Mouse (Mus musculus): ENCODE data around the gene Wapl.

Gene Wapl

DNA sequence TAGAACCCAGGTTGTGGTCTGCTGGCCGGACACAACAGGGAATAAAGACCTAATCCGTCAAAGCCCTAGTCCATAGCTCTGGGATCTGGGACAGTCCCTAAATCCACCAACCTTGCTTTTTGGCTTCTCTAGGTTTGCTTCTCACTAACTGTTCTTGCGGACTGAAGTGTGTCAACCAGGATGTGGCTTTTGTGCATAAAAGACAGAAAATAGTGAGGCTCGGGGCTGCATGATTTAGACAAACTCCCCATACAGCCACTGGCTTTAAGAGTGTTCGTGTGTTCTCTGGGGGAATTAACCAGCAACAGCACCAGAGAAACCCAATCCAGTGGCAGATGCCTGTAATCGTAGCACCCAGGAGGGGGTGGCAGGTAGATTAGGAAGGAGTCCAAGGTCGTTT is 98.4 kb downstream of the Wapl start:
- DNase-seq (ENCODE audit: low read depth, low spot score), result no peak

DNA sequence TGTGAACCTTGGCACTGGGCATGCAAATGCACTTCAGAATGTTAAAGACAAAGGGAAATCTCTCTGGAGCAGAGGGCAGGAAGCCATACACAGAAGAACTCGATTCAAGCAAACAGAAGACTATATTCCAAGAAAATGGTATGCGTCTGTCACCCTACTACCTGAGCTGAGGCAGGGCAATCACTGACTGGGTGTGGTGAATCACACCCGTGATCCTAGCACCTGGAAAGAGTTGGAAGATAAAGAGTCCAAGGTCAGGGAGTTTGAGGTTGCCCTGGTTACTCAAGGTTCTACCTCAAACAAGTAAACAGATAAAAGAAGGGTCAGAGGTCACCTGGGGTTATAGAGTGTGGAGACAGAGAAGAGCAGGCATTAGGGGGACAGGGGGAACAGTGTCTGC is 100.0 kb downstream of the Wapl start:
- DNase-seq (ENCODE audit: low read depth, low spot score), result no peak

DNA sequence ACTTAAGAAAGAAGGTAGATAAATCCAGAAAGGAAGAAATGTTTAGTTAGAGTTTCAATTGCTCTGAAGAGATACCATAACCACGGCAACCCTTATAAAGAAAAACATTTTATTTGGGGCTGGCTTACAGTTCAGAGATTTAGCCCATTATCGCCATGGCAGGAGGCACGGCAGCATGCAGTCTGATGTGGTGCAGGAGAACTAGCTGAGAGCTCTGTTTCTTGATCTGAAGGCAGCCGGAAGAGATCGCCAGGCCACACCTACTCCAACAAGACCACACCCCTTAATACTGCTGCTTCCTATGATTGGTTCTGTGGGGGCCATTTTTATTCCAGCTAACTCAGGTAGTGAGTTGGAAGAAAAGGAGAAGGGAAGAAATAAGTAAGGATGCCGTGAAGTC is 100.5 kb downstream of the Wapl start:
- DNase-seq (ENCODE audit: low read depth, low spot score), result no peak

DNA sequence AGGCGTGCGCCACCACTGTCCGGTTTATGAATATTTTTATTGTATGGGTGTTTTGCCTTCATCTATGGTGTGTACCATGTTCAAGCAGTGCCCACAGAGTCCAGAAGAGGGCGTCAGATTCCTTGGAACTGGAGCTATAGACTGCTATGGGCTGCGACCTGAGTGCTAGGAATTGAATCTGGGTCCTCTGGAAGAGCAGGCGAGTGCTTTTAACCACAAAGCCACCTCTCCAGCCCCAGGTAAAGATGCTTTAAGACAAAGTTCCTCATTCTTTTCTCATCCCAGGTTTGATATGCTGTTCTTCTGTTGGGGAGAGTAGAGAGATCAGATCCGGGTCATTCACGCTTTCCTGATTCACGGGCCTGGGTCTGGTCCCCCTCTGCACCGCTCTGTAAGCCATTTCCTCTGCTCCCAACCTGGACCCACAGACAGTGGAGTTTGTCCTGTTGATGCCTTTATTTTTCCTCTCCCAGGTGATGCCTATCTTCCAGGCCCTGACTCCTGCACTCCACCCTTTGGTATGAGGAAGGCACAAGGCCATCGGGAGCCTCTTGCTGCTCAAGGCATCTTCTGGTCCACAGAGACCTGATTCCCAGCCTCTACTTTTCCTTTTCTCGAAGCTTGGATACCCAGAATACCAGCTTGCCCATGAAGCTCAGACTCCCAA is 103.1 kb downstream of the Wapl start:
- no peak for DNase-seq (ENCODE audit: low read depth, low spot score)

DNA sequence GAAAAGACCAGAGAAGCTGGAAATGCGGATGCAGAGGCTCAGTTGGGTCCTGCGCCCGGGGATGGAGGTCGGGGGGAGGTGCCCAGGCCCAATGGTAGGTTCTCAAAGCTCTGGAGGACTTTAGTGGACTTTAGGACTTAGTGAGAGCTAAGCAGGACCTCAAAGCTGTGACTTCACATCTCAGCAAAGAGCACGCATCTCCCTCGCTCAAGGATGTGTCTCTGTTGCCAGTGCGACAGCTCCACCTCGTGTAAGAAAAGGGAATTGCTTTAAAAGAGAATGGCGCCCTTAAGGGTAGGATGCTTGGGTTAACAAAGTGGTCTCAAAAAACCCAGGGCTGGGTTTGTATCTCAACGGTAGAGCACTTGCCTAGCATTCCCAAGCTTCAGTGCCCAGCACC is 104.1 kb downstream of the Wapl start:
- DNase-seq (ENCODE audit: low read depth, low spot score), result peak; percentile 82

DNA sequence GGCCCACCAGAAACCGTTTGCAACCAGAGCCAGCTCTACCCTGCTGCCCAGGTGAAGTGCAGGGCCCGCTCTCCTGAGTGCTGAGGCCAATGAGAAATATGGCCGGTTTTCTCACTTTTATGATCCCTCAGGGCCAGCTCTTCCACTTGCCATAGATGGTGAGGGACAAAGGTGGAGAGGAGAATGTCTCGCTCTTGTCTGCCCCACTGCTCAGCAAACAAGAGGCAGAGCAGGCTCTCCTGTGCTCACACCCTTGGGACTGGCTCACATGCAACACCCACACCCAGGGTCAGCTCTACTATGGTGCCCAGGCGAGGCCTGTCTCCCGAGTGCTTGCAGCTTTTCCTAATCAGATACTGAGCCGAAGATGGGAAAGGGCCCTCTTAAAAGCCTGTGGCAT is 105.0 kb downstream of the Wapl start:
- DNase-seq (ENCODE audit: low read depth, low spot score), result no peak

DNA sequence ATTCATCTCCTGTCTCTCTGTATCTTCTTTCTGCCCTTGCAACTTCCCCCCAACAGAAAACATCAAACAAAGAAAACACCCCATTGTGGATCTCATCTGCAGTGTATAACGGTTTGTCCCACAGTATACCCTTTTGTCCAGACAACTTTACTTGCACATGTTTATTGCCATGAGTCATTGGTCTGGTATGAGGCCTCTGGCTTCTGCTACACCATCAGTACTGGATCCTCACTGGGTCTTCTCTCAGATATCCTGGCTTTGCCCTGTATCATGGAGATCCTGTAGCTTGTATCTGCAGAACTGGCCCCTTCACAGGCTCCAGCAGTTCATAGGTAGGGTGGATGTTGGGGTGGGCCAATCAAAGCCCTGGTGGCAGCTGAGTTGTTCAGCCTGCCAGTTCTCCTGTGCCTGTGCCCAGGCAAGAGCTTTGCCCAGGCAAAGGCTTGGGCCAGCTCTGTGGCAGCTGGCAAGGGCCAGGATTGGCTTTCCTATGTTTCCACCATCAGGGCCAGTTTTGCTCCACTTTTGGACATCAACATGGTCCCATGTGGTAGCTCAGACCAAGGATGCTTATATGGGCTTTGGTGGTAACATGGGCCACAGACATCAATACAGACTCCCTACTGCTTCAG is 119.8 kb downstream of the Wapl start:
- DNase-seq (ENCODE audit: low read depth, low spot score), result no peak
